Mouse (Mus musculus) lung, postnatal 0 days (tissue): ENCODE measurements around the gene Rexo2.

Experiments used
- CTCF ChIP-seq: IDR thresholded peaks from 2 replicates; pipeline ENCODE4 v1.5.1; 2016; ENCODE audit warnings: antibody characterized with exemption, mild to moderate bottlenecking
- EP300 ChIP-seq: IDR thresholded peaks from 2 replicates; pipeline ENCODE4 v1.6.1; 2016; ENCODE audit warnings: antibody characterized with exemption, mild to moderate bottlenecking, control low read depth

DNA sequence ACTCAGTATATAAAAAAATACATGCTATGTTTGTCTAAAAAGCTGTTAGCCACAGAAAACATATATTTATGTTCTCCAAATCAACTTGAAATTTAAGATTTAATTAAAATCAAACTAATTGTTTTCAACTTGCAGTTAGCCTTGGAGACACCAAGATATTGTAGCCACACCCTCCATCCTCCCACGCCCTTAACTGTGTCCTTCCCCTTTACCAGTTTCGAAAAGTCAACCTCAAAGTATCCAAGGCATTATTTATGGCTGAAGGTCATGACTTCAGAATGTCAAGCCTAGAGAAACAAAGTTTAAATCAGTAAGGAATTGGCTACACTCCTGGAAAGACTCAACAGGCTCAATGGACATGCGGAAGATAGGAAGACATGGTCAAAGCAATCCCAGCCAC is 18.9 kb downstream of the Rexo2 start:
- TF ChIP-seq CTCF: no peak
- TF ChIP-seq EP300: no peak
